Mouse (Mus musculus): Measurements from ENCODE around the gene Cacna1b. TPM values are rescaled to one million over a fixed set of nuclear protein-coding genes. Genes with fewer than 3 reads are reported as not detected.
A peak's percentile ranks its signal among the peaks of the same experiment; 100 is the strongest.

Gene Cacna1b
- polyA plus RNA-seq, 1 experiment from 2014 or later, result 10.9 TPM

GRCm38 (mm10) chr2:24633645-24634044 lies 129.3 kb downstream of the Cacna1b start:
- Histone ChIP-seq H3K9me3 (no peaks in the 10 kb centered on the region), H3K4me1 (replicated peaks) (peaks cover 7% of the 10 kb centered on the region; the same call in 1 of the 2 replicates), H3K36me3 (peaks cover 78% of the 10 kb centered on the region), H3K27ac (no peak overlapping the region), H3K27me3 (no peaks in the 10 kb centered on the region), H3K4me2 (no peak overlapping the region), H3K9ac (no peak overlapping the region), H3K4me3 (no peak overlapping the region)
- no peak for ATAC-seq (ENCODE audit: low FRiP score)
- 93% methylated on average over 6 of the region's 6 CpGs for WGBS

DNA sequence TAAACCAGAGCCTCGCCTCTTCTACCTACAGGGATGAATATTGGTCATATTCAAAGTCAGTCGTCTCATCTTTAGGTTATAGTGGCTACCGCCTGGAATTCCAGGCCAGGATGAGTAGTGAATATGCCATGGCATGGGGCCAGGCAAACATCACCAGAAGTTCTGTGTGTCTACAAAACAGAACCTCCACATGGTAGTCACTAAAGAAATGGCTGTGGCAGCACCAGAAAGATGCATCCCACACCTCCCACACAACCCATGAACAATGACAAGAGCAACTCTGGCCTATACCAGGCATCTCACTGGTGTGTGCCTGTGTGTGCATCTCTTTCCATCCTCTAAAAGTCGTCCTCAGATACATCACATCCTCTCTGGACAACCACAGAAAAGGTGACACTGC lies 145.8 kb downstream of the Cacna1b start:
- no peak overlapping the region for H3K27ac ChIP-seq
- no peak overlapping the region for H3K4me2 ChIP-seq
- no peak for ATAC-seq (ENCODE audit: low FRiP score)
- H3K9me3 ChIP-seq, result no peaks in the 10 kb centered on the region
- H3K4me3 ChIP-seq, result no peak overlapping the region
- no peak overlapping the region for H3K9ac ChIP-seq
- peaks cover 79% of the 10 kb centered on the region for H3K36me3 ChIP-seq
- H3K27me3 ChIP-seq, result no peaks in the 10 kb centered on the region
- no peaks in the 10 kb centered on the region for H3K4me1 ChIP-seq (replicated peaks)
- 89% methylated on average over 4 of the region's 4 CpGs for WGBS

- Histone ChIP-seq H3K9ac (no peak overlapping the region), H3K27me3 (no peaks in the 10 kb centered on the region), H3K4me2 (no peak overlapping the region), H3K4me3 (no peak overlapping the region), H3K36me3 (peaks cover 88% of the 10 kb centered on the region), H3K9me3 (no peaks in the 10 kb centered on the region), H3K27ac (no peak overlapping the region), H3K4me1 (replicated peaks) (0 out of 2 replicates have a peak, but pooled peaks cover 12% of the 10 kb centered on the region)
- 85% methylated on average over 7 of the region's 7 CpGs for WGBS
- no peak for ATAC-seq (ENCODE audit: low FRiP score)
These were observed 153.2 kb downstream of the Cacna1b start for GRCm38 (mm10) chr2:24609789-24610188.

DNA sequence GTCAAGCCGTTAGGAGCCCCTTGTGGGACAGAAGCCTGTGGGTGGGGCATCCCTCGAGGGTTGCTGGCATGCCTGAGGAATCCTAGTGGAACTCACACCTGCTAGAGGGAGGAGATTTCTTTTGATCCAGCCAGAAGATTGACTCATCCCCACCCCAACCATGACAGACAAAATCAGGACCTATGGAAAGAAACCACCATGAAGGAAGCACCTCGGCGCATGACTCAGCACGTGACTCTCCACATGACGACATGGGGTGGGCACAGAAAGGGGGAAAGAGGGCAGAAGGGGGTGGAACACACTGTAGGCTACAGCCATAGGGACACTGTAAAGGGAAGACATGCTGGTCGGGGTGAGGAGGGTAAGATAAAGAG lies 154.2 kb downstream of the Cacna1b start:
- H3K27me3 ChIP-seq, result no peaks in the 10 kb centered on the region
- 0 out of 2 replicates have a peak overlapping the region, but pooled peaks have one; percentile 3 for H3K27ac ChIP-seq
- no peak overlapping the region for H3K4me3 ChIP-seq
- H3K9me3 ChIP-seq, result no peaks in the 10 kb centered on the region
- 57% methylated on average over 7 of the region's 7 CpGs for WGBS
- H3K4me2 ChIP-seq, result no peak overlapping the region
- 0 out of 2 replicates have a peak, but pooled peaks cover 12% of the 10 kb centered on the region for H3K4me1 ChIP-seq (replicated peaks)
- peak; percentile 19; the same call in 1 of the 2 replicates for ATAC-seq (ENCODE audit: low FRiP score)
- H3K9ac ChIP-seq, result no peak overlapping the region
- peaks cover 84% of the 10 kb centered on the region for H3K36me3 ChIP-seq

DNA sequence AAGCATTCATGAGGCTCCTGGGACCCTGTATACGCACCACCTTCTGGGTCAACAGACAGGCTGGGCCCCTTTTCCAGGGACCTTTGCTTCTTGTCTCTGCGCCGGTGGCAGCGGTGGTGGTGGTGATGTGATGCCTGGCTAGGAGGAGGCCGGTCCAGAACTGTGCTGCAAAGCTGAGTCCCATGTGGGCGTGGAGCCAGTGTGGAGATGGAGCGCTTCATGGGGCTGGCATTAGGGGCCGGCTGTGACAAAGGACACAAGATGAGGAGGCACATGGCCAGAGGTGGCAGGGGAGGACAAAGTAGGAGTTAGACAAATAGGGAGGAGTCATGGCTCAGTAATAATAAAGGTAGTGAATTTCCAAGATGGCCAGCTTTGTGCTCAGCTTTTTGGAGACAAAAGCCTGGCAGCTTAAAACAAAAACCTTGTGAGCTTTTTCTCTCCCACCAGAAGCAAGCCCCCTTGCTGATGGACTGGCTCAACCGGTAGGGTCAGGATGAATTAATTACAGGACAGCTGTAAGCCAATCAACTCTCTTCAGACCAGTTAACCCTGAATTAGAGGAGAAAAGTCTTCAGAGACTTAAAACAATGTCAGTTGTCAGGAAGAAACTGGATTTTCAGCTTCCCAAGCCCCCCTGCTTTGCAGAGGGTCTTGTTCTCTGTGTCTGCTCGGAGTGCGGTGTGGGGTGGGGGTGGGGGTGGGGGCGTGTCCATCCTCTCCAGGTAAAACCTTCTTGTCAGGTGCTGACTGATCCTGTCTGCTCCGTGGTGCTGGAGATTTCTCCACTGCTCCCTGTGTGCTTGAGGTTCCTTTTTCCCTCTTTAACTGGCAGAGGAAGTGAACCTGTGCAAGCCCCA lies 154.8 kb downstream of the Cacna1b start:
- peak; percentile 38; the same call in 1 of the 2 replicates for ATAC-seq (ENCODE audit: low FRiP score)
- Histone ChIP-seq H3K4me1 (replicated peaks) (0 out of 2 replicates have a peak, but pooled peaks cover 12% of the 10 kb centered on the region), H3K9me3 (no peaks in the 10 kb centered on the region), H3K36me3 (peaks cover 79% of the 10 kb centered on the region), H3K4me2 (no peak overlapping the region), H3K27ac (0 out of 2 replicates have a peak overlapping the region, but pooled peaks have one; percentile 3), H3K27me3 (no peaks in the 10 kb centered on the region), H3K9ac (no peak overlapping the region), H3K4me3 (no peak overlapping the region)
- WGBS, result 29% methylated on average over 13 of the region's 13 CpGs

GRCm38 (mm10) chr2:24606531-24606930 lies 156.4 kb downstream of the Cacna1b start:
- no peak overlapping the region for H3K9ac ChIP-seq

DNA sequence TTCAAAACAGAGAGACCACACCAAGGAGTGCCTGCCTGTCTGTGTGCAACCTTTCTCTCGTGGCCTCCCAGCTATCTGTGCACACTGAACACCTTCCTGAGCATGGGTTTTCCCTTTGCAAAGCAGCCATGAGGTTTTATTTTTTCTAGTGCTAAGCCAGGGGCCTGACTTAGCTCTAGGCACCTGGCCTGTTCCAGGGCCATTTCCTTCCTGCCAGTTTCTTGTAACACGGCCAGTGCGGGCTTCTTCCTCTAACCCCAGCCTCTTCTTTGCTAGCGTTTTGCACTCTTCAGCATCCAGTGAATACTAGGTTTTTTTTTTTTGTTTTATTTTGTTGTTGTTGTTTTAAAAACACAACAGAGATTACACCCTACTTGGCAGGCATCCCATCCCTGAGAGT lies 157.9 kb downstream of the Cacna1b start:
- Histone ChIP-seq H3K9me3 (no peaks in the 10 kb centered on the region), H3K4me3 (no peak overlapping the region), H3K4me1 (replicated peaks) (0 out of 2 replicates have a peak, but pooled peaks cover 12% of the 10 kb centered on the region), H3K4me2 (no peak overlapping the region), H3K36me3 (peaks cover 53% of the 10 kb centered on the region), H3K27ac (no peak overlapping the region), H3K9ac (no peak overlapping the region), H3K27me3 (no peaks in the 10 kb centered on the region)
- 80% methylated on average over 4 of the region's 4 CpGs for WGBS
- no peak for ATAC-seq (ENCODE audit: low FRiP score)

More at GRCm38 (mm10) chr2:24606531-24606930, 156.4 kb downstream of the Cacna1b start:
- H3K4me2 ChIP-seq, result no peak overlapping the region
- no peak for ATAC-seq (ENCODE audit: low FRiP score)
- H3K4me3 ChIP-seq, result no peak overlapping the region
- H3K4me1 ChIP-seq (replicated peaks), result 0 out of 2 replicates have a peak, but pooled peaks cover 12% of the 10 kb centered on the region
- H3K9me3 ChIP-seq, result no peaks in the 10 kb centered on the region
- H3K27ac ChIP-seq, result no peak overlapping the region
- 90% methylated on average over 15 of the region's 15 CpGs for WGBS
- H3K27me3 ChIP-seq, result no peaks in the 10 kb centered on the region
- H3K36me3 ChIP-seq, result peaks cover 68% of the 10 kb centered on the region

GRCm38 (mm10) chr2:24589426-24589825 lies 173.5 kb downstream of the Cacna1b start:
- WGBS, result 95% methylated on average over 4 of the region's 4 CpGs
- Histone ChIP-seq H3K9ac (no peak overlapping the region), H3K4me3 (no peak overlapping the region)

DNA sequence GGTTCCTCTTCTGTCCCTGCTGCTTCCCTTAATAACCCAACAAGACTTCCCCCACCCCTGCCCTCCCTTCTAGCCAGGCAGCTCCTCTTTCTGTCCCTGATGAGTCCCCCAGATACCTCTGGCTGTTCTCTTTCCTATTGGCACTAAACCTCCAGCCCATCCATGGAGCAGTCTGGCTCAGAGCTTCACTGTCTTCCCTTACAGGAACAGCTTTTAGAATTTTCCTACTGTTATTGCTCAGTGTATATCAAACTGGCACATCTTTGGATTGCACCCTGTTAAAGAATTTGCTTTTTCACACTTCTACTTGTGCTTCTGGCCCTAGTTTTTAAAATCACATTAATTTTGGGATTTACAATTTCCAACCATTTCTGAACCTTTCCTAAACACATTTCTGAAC lies 175.0 kb downstream of the Cacna1b start:
- Histone ChIP-seq H3K36me3 (no peaks in the 10 kb centered on the region), H3K27ac (no peak overlapping the region), H3K27me3 (no peaks in the 10 kb centered on the region), H3K4me2 (no peak overlapping the region), H3K4me3 (no peak overlapping the region), H3K4me1 (replicated peaks) (no peaks in the 10 kb centered on the region), H3K9me3 (peaks cover 16% of the 10 kb centered on the region; the same call in 1 of the 2 replicates), H3K9ac (no peak overlapping the region)
- ATAC-seq (ENCODE audit: low FRiP score), result no peak

More at GRCm38 (mm10) chr2:24589426-24589825, 173.5 kb downstream of the Cacna1b start:
- Histone ChIP-seq H3K27ac (no peak overlapping the region), H3K36me3 (no peaks in the 10 kb centered on the region), H3K4me1 (replicated peaks) (no peaks in the 10 kb centered on the region), H3K27me3 (no peaks in the 10 kb centered on the region), H3K4me2 (no peak overlapping the region), H3K9me3 (peaks cover 16% of the 10 kb centered on the region; the same call in 1 of the 2 replicates)
- no peak for ATAC-seq (ENCODE audit: low FRiP score)

DNA sequence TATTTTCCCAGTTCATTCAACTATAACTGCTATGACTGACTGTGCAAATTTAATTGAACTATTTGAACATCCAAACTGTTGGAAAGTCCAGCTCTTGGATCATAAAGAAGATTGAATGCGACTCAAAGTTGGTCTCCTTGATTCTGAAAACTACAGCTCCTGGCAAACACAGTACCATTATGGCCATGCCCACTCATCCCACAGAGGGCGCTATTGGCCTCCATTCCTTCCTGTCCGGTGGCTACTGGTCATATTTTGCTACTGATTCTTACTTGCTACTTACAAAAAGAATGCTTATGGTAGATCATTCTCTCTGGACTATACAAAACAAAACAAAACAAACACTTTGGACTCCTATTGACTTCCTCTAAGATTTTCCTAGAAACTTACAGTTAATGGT lies 188.3 kb downstream of the Cacna1b start:
- 24% methylated on average over 3 of the region's 3 CpGs for WGBS

GRCm38 (mm10) chr2:24570917-24571316 lies 192.0 kb downstream of the Cacna1b start:
- H3K36me3 ChIP-seq, result no peaks in the 10 kb centered on the region
- no peaks in the 10 kb centered on the region for H3K9me3 ChIP-seq
- ATAC-seq (ENCODE audit: low FRiP score), result no peak
- H3K4me2 ChIP-seq, result no peak overlapping the region
- H3K4me3 ChIP-seq, result no peak overlapping the region
- H3K9ac ChIP-seq, result no peak overlapping the region
- WGBS, result 73% methylated on average over 1 of the region's 1 CpGs
- H3K27me3 ChIP-seq, result peaks cover 5% of the 10 kb centered on the region; the same call in 1 of the 2 replicates
- H3K4me1 ChIP-seq (replicated peaks), result no peaks in the 10 kb centered on the region
- no peak overlapping the region for H3K27ac ChIP-seq

More for the DNA sequence above, 188.3 kb downstream of the Cacna1b start:
- no peak overlapping the region for H3K4me2 ChIP-seq
- peaks cover 3% of the 10 kb centered on the region; the same call in 1 of the 2 replicates for H3K27me3 ChIP-seq
- no peak overlapping the region for H3K27ac ChIP-seq
- no peaks in the 10 kb centered on the region for H3K36me3 ChIP-seq
- H3K9ac ChIP-seq, result no peak overlapping the region
- no peak overlapping the region for H3K4me3 ChIP-seq
- H3K9me3 ChIP-seq, result no peaks in the 10 kb centered on the region
- H3K4me1 ChIP-seq (replicated peaks), result no peaks in the 10 kb centered on the region
- ATAC-seq (ENCODE audit: low FRiP score), result no peak

- no peak overlapping the region for H3K4me3 ChIP-seq
- H3K27me3 ChIP-seq, result peaks cover 7% of the 10 kb centered on the region; the same call in 1 of the 2 replicates
- no peaks in the 10 kb centered on the region for H3K36me3 ChIP-seq
- WGBS, result 6% methylated on average over 3 of the region's 3 CpGs
- H3K4me1 ChIP-seq (replicated peaks), result no peaks in the 10 kb centered on the region
- H3K9ac ChIP-seq, result no peak overlapping the region
- peak; percentile 74; the same call in 1 of the 2 replicates for ATAC-seq (ENCODE audit: low FRiP score)
- H3K4me2 ChIP-seq, result no peak overlapping the region
- H3K27ac ChIP-seq, result no peak overlapping the region
- no peaks in the 10 kb centered on the region for H3K9me3 ChIP-seq
These were observed 194.4 kb downstream of the Cacna1b start for GRCm38 (mm10) chr2:24568555-24568954.

All from hindbrain, embryonic 13.5 days (tissue).